Mouse (Mus musculus) heart, embryonic 12.5 days (tissue): ENCODE measurements around the gene Heatr9. TPM values are rescaled to one million over a fixed set of nuclear protein-coding genes. Genes with fewer than 3 reads are reported as not detected.
"Not testable (repeated sequence)": the region's sequence is repeated elsewhere in the genome, so short reads cannot be mapped to it uniquely, and the experiment has no call there.

Experiments
- ATAC-seq: fragments of 200-750 bp; cut with Nextera tagmentation; 2 replicates; pipeline ENCODE4 v1.8.0; 2017; ENCODE audit warnings: moderate TSS enrichment, moderate library complexity; ENCODE audit not compliant: insufficient number of reproducible peaks, low FRiP score
- H3K27ac ChIP-seq: fragments of 300-500 bp; sonication (generic); 2 replicates; pipeline ENCODE4 v1.5.1; 2016; ENCODE audit warnings: mild to moderate bottlenecking, moderate library complexity; ENCODE audit not compliant: poor library complexity, severe bottlenecking
- H3K27me3 ChIP-seq: fragments of 300-500 bp; sonication (generic); replicated peaks from 2 replicates; pipeline ENCODE4 v1.6.1; 2016; ENCODE audit warnings: mild to moderate bottlenecking, moderate library complexity
- H3K36me3 ChIP-seq: fragments of 300-500 bp; sonication (generic); 2 replicates; pipeline ENCODE4 v1.6.1; 2016; ENCODE audit warnings: mild to moderate bottlenecking, moderate library complexity
- H3K4me1 ChIP-seq: fragments of 300-500 bp; sonication (generic); replicated peaks from 2 replicates; pipeline ENCODE4 v1.6.1; 2016; ENCODE audit warnings: mild to moderate bottlenecking
- H3K4me2 ChIP-seq: fragments of 300-500 bp; sonication (generic); 2 replicates; pipeline ENCODE4 v1.6.1; 2016; ENCODE audit warnings: mild to moderate bottlenecking, moderate library complexity
- H3K4me3 ChIP-seq: fragments of 300-500 bp; sonication (generic); 2 replicates; pipeline ENCODE4 v1.5.1; 2016; ENCODE audit warnings: mild to moderate bottlenecking
- H3K9ac ChIP-seq: fragments of 300-500 bp; sonication (generic); 2 replicates; pipeline ENCODE4 v1.6.1; 2016; ENCODE audit warnings: mild to moderate bottlenecking, moderate library complexity
- H3K9me3 ChIP-seq: fragments of 300-500 bp; sonication (generic); replicated peaks from 2 replicates; pipeline ENCODE4 v1.6.1; 2016; ENCODE audit warnings: mild to moderate bottlenecking, moderate library complexity
- WGBS: fragments of 180-500 bp; shearing (Covaris S2); methylation state at CpG from one replicate; pipeline ENCODE4 v1.1.7; 2016; 5-methylcytosine and 5-hydroxymethylcytosine counted together
- polyA plus RNA-seq: library from polyadenylated mRNA; unstranded; fragments of >200 nt; fragmentation: Nextera tagmentation; extraction: Ambion mirVana; gene quantifications from 2 replicates; pipeline ENCODE4 v1.2.1, GENCODE M21; 2016

Gene Heatr9
- polyA plus RNA-seq, 1 experiment from 2014 or later, result not detected

DNA sequence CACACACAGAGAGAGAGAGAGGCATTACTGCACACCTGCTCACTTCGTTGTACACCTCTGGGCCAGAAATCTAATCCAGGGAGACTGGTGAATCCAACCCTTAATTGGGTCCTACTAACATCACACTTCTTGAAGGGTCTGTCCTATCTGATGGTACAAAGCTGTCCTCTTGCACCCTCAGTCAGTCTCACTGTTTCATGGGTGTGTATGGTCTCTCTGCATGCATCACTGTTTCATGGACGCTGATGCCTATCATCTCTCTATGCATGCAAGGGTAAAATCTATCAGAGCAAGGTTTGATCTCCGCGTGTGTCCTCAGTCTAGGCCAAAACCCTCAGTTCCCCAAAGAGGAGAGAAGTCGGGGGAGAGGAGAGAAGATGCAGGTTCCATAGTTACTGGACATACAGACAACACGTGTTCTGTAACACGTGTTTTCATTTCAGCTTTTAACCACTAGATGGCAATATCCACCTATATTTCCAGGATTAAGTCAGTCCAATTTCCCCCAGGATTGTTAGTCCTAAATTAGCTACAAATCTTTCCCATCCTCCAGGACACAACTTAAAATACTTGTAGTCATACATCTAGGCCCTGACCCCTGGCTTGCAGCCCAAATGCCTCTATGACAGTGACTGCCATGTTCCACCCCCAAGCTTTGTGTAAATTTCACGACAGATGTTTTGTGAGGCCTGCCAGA, 34.3 kb upstream of the Heatr9 start:
- no peak overlapping the region for H3K27ac ChIP-seq
- H3K4me1 ChIP-seq, result no peaks in the 10 kb centered on the region
- H3K4me2 ChIP-seq, result no peak overlapping the region
- no peaks in the 10 kb centered on the region for H3K36me3 ChIP-seq
- no peaks in the 10 kb centered on the region for H3K9me3 ChIP-seq
- WGBS, result 30% methylated on average over 8 of the region's 8 CpGs
- no peak overlapping the region for H3K4me3 ChIP-seq
- no peaks in the 10 kb centered on the region for H3K27me3 ChIP-seq
- no peak overlapping the region for H3K9ac ChIP-seq
- no peak for ATAC-seq

DNA sequence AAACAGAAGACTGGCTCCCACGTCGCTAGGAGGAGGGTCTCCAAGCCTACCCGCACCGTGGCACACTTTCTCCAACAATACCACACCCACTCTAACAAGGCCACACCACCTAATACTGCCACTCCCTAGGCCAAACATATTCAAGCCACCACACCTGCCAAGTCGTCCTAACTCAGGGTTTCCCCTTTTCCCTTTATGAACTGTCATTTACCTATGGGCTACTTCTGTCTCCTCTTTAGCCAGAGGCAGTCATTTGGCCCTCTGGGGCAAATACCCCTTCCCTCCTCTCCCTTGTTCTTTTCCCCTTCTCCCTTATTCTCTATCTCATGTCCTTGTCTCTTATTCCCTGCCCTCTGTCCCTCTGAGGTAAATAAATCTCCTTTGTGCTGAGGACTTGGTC, 29.7 kb upstream of the Heatr9 start:
- no peaks in the 10 kb centered on the region for H3K36me3 ChIP-seq
- H3K9ac ChIP-seq, result no peak overlapping the region
- H3K27ac ChIP-seq, result no peak overlapping the region
- H3K27me3 ChIP-seq, result no peaks in the 10 kb centered on the region
- no peak overlapping the region for H3K4me2 ChIP-seq
- H3K4me3 ChIP-seq, result no peak overlapping the region
- H3K9me3 ChIP-seq, result no peaks in the 10 kb centered on the region
- H3K4me1 ChIP-seq, result no peaks in the 10 kb centered on the region
- 83% methylated on average over 5 of the region's 5 CpGs for WGBS
- no peak for ATAC-seq

GRCm38 (mm10) chr11:83551037-83551436, 29.1 kb upstream of the Heatr9 start:
- WGBS, result 81% methylated on average over 7 of the region's 7 CpGs
- not testable (repeated sequence) for ATAC-seq, H3K27ac ChIP-seq

GRCm38 (mm10) chr11:83550186-83550632, 28.2 kb upstream of the Heatr9 start:
- Histone ChIP-seq H3K4me2 (no peak overlapping the region), H3K36me3 (no peaks in the 10 kb centered on the region), H3K4me1 (no peaks in the 10 kb centered on the region), H3K4me3 (no peak overlapping the region), H3K27ac (no peak overlapping the region), H3K9me3 (no peaks in the 10 kb centered on the region), H3K27me3 (no peaks in the 10 kb centered on the region), H3K9ac (no peak overlapping the region)
- 72% methylated on average over 5 of the region's 5 CpGs for WGBS
- no peak for ATAC-seq

More at GRCm38 (mm10) chr11:83551037-83551436, 29.1 kb upstream of the Heatr9 start:
- not testable (repeated sequence) for H3K4me1 ChIP-seq, H3K4me2 ChIP-seq, H3K27me3 ChIP-seq, H3K4me3 ChIP-seq, H3K9me3 ChIP-seq, H3K9ac ChIP-seq, H3K36me3 ChIP-seq

DNA sequence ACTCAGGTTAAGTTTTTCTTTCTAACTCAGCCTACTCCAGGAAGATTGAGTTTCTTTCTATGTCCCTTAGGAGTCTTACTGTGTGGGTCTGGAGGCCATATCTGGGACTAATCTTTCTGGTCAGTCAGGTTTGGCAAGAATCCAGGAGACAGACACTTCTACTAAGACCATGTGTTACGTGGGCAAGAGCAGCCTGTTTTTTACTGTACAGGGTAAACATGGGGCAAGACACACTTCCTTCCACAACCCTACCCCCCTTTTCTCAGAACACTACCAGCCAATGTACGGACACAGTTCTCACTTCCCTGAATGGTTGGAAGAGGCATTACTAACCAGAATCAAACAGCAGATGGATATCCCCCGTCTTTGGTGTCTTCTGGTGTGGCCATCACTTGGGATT, 22.2 kb upstream of the Heatr9 start:
- ATAC-seq, result no peak
- H3K27me3 ChIP-seq, result no peaks in the 10 kb centered on the region
- WGBS, result 55% methylated on average over 3 of the region's 3 CpGs

GRCm38 (mm10) chr11:83541415-83541814, 19.4 kb upstream of the Heatr9 start:
- Histone ChIP-seq H3K4me1 (no peaks in the 10 kb centered on the region), H3K4me2 (no peak overlapping the region), H3K4me3 (no peak overlapping the region), H3K36me3 (no peaks in the 10 kb centered on the region), H3K9ac (no peak overlapping the region), H3K27me3 (no peaks in the 10 kb centered on the region), H3K9me3 (0 out of 2 replicates have a peak, but pooled peaks cover 4% of the 10 kb centered on the region), H3K27ac (no peak overlapping the region)
- 75% methylated on average over 3 of the region's 3 CpGs for WGBS
- no peak for ATAC-seq

More for the DNA sequence above, 22.2 kb upstream of the Heatr9 start:
- Histone ChIP-seq H3K36me3 (no peaks in the 10 kb centered on the region), H3K9me3 (0 out of 2 replicates have a peak, but pooled peaks cover 4% of the 10 kb centered on the region), H3K4me3 (no peak overlapping the region), H3K27ac (no peak overlapping the region), H3K9ac (no peak overlapping the region), H3K4me2 (no peak overlapping the region), H3K4me1 (no peaks in the 10 kb centered on the region)

DNA sequence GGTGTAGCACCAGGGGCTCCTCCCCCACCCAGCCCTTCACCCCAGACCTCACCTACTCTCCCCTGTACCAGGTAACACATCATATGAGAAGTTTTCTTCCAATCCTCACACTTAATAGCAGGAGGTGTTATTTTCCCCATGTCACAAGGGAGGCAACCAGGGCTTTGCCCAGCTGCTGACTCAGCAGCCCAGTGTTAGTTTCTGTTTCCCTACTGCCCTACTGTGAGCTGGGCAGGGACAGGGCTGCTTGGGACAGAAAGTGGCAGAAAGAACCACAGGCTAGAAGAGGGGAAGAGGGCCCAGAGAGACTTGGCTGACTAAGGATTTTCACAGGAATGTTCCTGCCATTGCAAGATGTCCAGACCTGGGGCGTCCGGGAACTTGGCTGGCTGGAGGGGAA, 19.0 kb upstream of the Heatr9 start:
- Histone ChIP-seq H3K36me3 (no peaks in the 10 kb centered on the region), H3K27me3 (no peaks in the 10 kb centered on the region), H3K4me1 (no peaks in the 10 kb centered on the region), H3K27ac (no peak overlapping the region), H3K9me3 (0 out of 2 replicates have a peak, but pooled peaks cover 4% of the 10 kb centered on the region), H3K4me2 (no peak overlapping the region), H3K4me3 (no peak overlapping the region), H3K9ac (no peak overlapping the region)
- no peak for ATAC-seq
- WGBS, result 83% methylated on average over 2 of the region's 2 CpGs

GRCm38 (mm10) chr11:83538705-83539314, 16.8 kb upstream of the Heatr9 start:
- H3K9me3 ChIP-seq, result 0 out of 2 replicates have a peak, but pooled peaks cover 4% of the 10 kb centered on the region
- H3K4me3 ChIP-seq, result no peak overlapping the region
- H3K4me2 ChIP-seq, result no peak overlapping the region
- no peak overlapping the region for H3K9ac ChIP-seq
- no peak for ATAC-seq
- no peak overlapping the region for H3K27ac ChIP-seq
- H3K36me3 ChIP-seq, result no peaks in the 10 kb centered on the region
- 72% methylated on average over 3 of the region's 3 CpGs for WGBS
- peaks cover 13% of the 10 kb centered on the region; the same call in 1 of the 2 replicates for H3K4me1 ChIP-seq
- H3K27me3 ChIP-seq, result no peaks in the 10 kb centered on the region

DNA sequence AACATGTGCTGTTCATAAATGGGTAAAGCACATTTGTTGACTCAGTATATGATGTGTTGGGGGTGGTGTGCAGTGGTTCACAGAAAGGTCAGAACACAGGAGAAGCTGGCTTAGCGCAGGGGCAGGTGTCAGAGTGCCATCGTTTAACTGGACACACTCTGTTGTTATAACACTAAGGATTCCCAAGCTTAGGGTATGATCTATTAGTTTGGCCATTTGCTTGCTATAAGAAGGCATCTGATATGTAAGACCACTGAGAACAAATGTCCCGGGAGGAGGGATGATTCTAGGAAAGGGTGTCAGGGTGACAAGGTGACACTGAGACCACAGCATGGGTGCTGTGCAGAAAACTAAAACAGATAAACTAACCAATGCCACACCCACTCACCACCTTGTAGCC, 14.9 kb upstream of the Heatr9 start:
- Histone ChIP-seq H3K4me3 (no peak overlapping the region), H3K27me3 (no peaks in the 10 kb centered on the region), H3K27ac (no peak overlapping the region), H3K9me3 (no peaks in the 10 kb centered on the region), H3K36me3 (no peaks in the 10 kb centered on the region), H3K9ac (no peak overlapping the region), H3K4me1 (peaks cover 13% of the 10 kb centered on the region; the same call in 1 of the 2 replicates), H3K4me2 (no peak overlapping the region)
- no peak for ATAC-seq
- 75% methylated on average over 3 of the region's 3 CpGs for WGBS

GRCm38 (mm10) chr11:83534609-83535423, 12.8 kb upstream of the Heatr9 start:
- H3K9ac ChIP-seq, result no peak overlapping the region
- peak overlapping the region; percentile 32 for H3K4me2 ChIP-seq
- H3K4me1 ChIP-seq, result peaks cover 13% of the 10 kb centered on the region; the same call in 1 of the 2 replicates
- 39% methylated on average over 13 of the region's 13 CpGs for WGBS
- H3K27ac ChIP-seq, result no peak overlapping the region
- H3K36me3 ChIP-seq, result no peaks in the 10 kb centered on the region
- H3K9me3 ChIP-seq, result no peaks in the 10 kb centered on the region
- peak; percentile 51; the same call in 1 of the 2 replicates for ATAC-seq
- no peaks in the 10 kb centered on the region for H3K27me3 ChIP-seq
- no peak overlapping the region for H3K4me3 ChIP-seq

DNA sequence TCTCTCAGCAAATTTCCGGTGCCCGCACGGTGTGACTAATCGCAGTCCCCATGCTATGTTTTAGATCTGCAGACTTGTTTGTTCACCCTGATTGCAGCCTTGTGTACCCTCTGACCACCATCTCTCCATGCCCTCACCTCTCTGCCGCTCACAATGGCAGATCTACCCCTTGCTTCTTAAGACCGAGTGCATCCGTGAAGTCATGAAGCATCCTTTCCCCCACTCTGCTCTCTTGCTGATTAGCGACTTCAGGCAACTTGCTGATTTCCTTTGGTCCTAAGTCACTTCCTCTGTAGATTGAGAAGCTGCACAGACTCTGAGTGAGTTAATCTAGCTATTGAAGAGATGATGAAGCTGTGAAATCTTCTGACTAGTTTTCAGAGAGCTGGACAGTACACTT, 12.2 kb upstream of the Heatr9 start:
- Histone ChIP-seq H3K27ac (0 out of 2 replicates have a peak overlapping the region, but pooled peaks have one; percentile 31), H3K27me3 (no peaks in the 10 kb centered on the region), H3K4me1 (peaks cover 13% of the 10 kb centered on the region; the same call in 1 of the 2 replicates), H3K9me3 (no peaks in the 10 kb centered on the region), H3K9ac (no peak overlapping the region), H3K36me3 (no peaks in the 10 kb centered on the region), H3K4me3 (no peak overlapping the region), H3K4me2 (peak overlapping the region; percentile 32)
- 68% methylated on average over 8 of the region's 8 CpGs for WGBS
- ATAC-seq, result no peak
